Mouse (Mus musculus) thymus, postnatal 14 days (tissue): ENCODE measurements around the gene Tmem231.
"Not testable (repeated sequence)": the region's sequence is repeated elsewhere in the genome, so short reads cannot be mapped to it uniquely, and the experiment has no call there.

Source experiments
- DNase-seq: peaks from one replicate; pipeline ENCODE4 v3.0.0; 2021

Tmem231 gene

DNA sequence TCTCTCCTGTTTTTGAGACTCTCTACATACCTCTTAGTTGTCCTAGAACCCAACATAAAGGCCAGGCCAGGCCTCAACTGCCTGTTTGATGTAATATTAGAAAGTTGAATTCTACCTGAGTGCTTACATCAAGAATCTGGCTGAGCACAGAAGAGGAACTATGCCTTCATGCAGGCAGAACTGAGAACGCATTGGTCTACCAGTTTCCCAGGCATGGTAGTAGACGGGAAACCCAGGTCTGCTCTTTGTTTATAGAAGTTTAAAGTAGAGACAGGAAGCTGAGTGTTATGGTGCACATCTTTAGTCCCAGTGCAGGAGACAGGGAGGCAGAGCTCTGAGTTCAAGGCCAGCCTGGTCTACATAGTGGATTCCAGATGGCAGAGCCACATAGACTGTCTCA is 13.5 kb upstream of the Tmem231 start:
- DNase-seq, result no peak

DNA sequence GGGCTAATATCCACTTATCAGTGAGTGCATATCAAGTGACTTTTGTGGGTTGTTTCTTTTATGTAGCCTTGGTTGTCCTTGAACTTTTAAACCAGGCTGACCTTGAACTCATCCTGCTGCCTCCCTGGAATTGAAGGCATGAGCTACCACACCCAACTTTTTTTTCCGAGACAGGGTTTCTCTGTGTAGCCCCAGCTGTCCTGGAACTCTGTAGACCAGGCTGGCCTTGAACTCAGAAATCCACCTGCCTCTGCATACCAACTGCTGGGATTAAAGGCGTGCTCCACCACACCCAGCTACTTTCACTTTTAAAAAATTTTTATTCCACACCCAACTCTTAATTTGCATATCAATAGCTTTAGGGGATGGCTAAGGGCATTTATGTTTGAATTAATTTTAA is 9.9 kb upstream of the Tmem231 start:
- no peak for DNase-seq

GRCm38 (mm10) chr8:111941101-111941454 is 7.4 kb upstream of the Tmem231 start:
- DNase-seq, result peak; percentile 69

DNA sequence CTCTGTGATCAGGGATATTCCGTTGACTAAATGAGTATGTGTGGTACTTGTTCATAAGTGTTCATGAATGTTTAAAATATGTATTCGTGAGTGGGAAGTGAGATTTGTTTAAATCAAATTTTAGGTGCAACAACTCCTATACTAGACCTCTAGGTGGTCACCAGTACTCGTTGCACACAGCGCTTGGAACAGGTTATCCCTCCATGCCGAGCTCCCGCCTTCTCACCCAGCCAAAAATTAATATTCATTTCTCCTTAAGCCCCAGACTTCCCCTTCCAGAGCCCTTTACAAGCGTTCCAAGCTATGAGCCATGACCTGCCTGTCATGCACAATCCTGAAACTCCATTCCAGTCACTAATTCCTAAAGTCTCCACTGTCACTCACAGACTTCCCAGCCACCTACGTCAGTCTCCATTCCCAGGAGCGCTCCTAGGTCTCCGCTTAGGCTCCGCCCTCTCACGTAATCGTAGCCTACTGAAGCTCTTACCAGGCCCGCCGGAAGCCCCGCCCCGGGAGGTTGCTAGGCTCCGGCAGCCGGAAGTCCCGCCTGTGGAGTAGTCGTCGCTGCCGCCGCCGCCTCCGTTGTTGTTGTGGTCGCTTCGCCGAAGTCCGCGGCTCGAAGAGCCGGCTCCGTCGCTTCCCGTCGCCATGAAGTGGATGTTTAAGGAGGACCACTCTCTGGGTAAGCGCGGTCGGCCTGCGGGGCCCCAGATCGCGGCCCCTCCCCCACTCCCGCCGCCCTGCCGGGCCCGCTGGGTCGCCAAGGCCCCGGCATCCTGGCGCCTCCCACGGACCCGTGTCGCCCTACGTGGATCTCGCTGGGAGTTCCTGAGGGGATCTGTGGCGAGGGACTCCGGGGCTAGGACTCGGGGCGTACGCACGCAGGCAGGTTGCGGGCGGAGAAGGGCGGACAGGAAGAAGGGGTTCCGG is 6.8 kb upstream of the Tmem231 start, which contains the start of gene Gabarapl2:
Gabarapl2 (plus strand) TSS at position 533 of the 930 bp plus-strand sequence.
- peak; percentile 96 for DNase-seq

DNA sequence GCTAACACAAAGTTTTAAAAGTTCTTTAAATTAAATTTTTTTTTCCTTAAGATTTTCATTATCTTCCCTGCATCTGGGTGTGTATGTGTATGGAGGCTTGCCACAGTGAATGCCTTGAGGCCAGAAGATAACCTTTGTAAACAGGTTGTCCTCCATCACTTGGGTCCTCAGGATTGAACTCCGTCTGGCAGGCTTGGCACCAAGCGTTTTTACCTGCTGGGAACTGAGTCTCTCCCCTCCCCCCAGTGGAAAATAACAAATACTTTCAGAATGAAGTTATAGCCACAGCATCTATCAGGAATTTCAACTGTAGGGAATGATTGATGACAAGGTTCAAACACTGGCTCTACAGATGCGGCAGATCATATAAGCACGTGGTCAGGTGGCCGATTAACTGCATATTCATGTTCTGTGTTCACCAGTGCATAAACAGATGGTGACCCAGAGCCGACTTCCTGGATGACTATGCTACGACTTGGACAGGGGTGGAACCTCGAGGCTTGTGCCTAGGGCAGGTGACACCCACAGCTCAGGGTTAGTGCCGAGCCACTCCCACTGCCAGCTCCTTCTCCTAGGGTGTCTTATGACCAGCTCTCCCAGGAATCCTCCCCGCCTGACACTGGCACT is 5.9 kb upstream of the Tmem231 start:
- peak; percentile 30 for DNase-seq

DNA sequence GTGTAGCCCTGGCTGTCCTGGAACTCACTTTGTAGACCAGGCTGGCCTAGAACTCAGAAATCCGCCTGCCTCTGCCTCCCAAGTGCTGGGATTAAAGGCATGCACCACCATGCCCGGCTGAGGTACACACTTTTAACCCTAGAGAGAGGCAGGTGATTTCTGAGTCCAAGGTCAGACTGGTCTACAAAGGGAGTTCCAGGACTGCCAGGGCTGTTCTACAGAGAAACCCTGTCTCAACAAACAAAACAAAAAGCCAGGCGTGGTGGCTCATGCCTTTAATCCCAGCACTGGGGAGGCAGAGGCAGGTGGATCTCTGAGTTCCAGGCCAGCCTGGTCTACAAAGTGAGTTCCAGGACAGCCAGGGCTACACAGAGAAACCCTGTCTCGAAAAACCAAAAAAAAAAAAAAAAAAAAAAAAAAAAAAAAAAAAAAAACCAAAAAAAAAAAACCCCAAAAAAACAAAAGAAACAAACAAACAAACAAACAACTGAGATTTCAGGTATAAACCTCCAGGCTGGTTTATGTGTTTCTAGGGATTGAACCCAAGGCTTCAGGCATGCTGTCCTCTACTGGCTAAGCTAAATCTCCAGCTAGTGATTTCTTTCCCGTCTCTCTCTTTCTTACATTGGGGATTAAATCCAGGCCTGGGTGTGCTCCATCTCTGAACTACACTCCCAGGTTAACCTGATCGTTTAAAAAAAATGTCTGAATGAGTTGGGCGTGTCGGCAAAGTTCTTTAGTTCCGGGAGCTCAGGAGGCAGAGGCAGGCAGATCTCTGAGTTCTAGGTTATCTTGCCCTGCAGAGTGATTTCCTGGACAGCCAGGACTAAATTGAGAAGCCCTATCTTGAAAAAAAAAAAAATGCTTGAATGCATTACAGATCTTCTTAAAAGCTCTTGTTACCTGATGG is 4.7 kb upstream of the Tmem231 start:
- DNase-seq, result not testable (repeated sequence)

- DNase-seq, result no peak
Measured at GRCm38 (mm10) chr8:111937184-111937583, 3.5 kb upstream of the Tmem231 start.

DNA sequence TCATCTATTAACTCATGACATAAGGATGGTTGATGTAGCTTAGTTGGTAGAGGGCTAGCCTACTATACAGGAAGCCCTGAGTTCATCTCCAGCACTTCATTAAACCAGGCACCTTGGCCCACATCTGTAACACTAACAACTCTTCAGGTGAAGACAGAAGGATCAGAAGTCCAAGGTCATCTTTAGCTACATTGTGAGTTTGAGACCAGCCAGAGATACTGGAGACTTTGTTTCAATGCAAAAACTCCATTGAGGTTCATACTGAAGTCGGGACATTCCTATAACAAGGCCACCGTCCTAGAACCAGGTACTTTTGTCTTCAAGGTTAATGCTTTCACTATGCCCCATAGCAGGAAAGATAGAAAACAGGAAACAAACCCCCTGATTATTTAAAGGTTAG is 520 bp upstream of the Tmem231 start:
- no peak for DNase-seq

DNA sequence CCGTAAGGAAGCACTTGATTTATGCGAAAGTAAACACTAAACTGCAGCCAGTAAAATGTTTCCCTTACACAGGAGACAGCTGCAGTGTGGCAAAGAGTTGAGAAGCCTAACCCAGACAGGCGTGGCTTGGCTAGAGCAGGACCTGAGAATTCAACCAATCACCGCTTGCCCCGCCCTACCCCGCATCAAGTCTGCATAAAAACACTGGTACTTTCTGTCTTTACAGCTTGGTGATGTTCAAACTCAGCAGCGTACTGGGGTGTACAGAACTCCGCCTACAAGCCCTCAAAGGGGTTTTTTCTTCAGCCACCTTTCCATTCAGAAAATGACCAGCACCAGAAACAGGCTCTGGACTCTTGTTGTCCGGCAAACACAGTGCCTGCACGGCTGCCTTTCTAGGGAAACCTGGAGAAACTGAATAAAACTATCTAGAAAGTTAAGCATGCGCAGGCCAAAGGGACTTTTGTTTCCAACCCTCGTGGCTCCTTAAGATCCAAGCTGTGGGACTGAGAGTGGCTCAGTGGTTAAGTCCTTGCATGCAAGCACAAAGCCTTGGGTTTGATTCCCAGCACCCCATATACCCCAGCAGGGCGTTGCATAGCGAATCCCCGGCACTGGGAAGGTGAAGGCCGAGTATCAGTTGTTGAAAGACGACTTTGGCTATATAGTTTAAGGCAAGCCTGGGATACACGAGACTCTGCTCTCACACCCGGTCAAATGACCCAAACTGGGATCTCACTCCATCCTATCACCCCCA is 923 bp downstream of the Tmem231 start:
- DNase-seq, result peak; percentile 25

GRCm38 (mm10) chr8:111931721-111932120 is 2.0 kb downstream of the Tmem231 start:
- no peak for DNase-seq

DNA sequence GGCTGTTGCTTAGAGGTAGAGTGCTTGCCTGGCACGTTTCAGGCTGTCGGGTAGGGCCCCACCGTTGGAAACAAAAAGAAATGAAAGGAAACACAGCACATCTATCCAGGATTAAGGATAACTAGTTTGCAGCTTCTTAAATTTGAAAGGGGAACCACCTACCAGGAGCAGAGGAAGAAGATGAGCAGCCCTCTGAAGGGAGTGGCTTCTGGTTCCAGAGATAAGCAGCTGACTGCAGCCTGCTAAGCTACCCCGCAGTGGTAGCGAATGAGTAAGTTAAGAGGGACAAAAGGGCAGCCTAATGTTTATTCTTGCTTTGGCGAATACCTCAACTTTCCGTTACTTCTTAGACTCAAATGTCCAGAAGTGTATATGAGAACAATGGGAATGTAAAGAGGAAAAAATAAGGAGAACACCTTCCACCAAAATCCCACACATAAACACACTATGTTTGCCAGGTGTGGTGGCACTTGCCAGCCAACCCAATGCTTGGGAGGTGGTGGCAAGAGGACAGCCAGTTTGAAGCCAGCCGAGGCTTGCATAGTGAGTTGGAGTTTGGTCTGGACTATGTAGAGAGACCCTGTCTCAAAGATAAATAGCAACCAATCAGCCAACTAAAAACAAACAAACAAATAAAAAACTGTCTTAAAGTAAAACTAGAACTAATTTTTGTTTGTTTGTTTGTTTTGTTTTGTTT is 3.9 kb downstream of the Tmem231 start:
- no peak for DNase-seq

DNA sequence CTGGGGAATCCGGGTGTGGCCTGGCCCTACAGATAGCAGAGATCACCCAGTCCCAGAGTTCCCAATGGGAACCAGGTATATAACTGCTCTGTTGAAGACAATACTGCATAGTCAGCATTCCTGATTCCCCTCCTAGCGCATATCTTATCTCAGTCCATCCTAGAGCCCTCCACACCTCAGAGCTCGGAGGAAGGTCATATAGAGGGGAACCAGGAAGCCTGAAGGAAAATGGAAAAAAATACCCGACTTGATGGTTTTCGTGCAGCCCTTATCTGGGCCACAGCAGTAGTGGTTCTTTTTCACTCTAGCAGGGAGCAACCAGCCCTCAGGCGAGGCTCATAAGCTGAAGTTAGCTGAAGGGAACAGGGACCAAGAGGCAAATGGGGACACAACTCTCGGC is 8.7 kb downstream of the Tmem231 start:
- no peak for DNase-seq

DNA sequence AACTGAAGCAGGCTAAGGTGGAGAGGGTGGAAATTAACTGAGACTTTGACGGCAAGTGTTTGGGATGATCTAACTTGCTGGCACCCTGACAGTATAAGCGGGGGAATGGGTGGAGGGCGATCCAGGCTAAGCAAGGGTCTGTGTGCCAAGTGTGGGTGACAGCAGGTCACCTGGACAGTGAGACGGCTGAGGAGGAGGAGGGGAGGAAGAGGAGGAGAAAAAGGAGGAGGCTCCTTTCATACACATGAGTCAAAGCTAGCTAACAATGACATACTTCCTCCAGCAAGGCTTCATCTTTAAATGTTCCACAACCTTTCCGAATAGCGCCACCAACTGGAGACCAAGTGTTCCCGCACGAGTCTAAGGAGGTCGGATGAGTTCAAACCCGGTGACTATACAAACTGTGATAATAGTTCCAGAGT is 10.3 kb downstream of the Tmem231 start:
- peak; percentile 57 for DNase-seq

GRCm38 (mm10) chr8:111920971-111921370 is 12.7 kb downstream of the Tmem231 start:
- no peak for DNase-seq

DNA sequence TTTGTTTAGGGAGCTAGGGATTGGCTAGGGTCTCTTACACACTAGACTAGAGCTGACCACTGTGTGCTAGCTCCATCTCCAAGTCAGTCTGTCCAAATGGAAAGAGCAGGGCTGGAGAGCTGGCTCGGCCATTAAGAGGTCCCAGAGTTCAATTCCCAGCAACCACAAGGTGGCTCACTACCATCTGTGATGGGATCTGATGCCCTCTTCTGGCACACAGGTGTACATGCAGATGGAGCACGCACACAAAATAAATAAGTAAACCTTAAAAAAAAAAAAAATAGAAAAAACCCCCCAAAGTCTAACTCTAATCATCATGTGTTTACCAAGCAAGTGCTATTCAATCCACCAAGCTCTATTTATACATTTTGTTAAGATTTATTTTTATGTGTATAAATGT is 14.0 kb downstream of the Tmem231 start:
- peak; percentile 20 for DNase-seq

DNA sequence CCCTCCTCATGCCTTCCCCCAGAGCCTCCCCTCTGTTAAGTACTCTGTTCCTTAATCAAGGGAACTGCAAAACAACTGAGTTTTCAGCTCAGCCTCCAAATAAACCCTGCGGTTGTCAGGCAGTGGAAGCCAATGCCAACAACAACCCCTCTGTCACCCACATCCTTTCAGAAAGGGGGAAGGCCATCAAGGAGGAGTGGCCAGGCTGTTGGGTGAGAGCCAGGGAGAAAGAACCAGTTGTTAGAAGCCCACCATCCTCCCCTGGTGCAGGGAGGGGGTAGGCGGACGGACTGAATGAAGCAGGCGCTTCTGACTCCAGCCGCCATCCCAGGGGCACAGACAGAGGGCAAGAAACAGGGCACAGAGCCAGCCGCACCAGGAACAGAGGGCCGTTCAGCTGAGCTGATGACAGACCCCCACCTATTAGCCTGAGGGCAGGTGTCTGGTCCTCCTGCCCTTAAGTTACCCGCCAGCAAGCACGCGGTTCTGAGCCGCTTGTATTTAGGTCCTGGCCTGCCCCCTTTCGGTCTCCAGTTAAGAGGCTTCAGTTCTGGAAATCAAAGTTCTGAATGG is 20.7 kb downstream of the Tmem231 start:
- DNase-seq, result no peak

DNA sequence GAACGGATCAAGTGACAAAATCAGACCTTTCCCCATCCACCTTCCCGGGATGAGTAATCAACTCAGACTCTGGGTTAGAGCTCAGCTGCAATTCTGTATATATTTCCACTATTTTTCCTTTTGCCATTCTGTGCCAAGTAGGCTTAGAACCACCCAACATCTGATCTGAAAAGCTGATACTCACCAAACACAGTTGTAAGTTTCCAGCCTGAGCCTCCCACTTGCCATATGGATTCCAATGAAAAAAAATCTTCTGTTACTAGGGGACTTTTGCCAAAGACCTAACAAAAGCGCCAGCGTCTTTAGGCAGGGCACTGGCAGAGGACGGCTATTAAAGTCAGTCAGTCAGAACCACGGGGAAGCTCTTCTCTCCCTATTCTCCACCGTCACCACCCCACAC is 22.1 kb downstream of the Tmem231 start:
- DNase-seq, result no peak

DNA sequence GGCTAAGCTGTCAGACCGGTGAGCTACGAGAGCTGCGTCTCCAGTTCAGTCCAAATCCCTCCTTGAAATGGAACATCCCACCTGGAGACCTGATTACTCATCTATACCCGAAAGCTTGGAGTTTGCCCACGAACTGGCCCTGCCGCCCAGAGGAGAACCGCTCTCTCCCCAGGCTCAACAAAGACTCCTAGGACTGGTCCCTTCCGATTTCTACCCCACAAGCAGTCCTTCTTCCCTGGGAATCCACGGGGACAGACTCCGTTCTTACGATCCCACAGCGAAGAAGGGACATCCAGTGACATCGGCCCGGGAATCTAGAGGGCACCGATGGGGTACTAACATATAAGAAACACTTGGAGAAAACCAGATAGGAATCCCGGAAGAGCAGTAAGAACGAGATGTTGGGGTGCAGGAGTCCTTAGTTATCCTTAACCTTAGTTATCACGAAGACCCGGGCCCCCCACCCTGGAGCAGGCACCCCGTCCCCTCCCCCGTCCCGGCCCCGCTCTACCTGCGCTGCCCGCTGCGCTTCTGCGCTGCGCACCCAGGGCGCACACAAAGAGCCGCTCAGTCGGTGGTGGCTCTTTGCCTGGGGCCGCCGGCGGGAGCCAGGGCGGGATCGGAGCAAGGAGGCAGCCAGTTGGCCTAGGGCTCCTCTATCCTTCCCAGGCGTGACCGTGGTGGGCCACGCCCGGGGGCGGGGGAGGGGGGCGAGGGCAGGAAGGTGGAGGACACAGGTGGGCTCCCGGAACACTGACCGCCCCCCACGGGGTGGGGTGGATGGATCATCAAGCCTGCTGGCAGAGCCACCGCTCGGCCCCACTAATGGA is 23.8 kb downstream of the Tmem231 start, which contains the start of gene Chst5:
Chst5 (minus strand) TSS at position 827 of the 830 bp plus-strand sequence.
- no peak for DNase-seq

DNA sequence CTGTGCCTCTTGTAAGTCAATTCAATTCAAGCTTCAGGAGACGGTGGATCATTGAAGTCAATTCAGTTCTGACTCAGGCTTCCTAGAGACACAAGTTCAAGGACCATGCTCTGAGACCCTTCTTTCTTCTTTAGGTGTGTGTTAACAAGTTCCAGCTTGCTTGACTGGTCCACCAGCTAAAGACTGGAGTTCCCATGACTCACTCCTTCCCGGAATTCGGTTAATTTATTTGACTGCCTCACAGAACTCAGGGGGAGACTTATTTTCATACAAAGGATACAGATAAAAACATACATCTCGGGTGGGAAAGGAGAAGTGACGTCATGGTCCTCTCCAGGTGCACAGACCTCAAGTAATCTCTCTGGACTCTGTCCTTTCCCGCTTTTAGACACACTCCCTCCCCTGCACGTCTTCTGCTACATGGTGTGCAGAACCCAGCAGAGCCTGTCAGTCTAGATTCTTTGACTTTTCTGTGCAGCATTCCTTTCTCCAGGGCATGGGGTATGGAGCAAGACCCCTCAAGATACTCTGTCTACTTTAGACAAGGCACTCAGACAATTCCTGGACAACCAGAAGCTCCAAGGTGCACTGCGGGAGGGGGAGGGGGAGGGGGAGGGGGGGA is 28.1 kb downstream of the Tmem231 start:
- no peak for DNase-seq

DNA sequence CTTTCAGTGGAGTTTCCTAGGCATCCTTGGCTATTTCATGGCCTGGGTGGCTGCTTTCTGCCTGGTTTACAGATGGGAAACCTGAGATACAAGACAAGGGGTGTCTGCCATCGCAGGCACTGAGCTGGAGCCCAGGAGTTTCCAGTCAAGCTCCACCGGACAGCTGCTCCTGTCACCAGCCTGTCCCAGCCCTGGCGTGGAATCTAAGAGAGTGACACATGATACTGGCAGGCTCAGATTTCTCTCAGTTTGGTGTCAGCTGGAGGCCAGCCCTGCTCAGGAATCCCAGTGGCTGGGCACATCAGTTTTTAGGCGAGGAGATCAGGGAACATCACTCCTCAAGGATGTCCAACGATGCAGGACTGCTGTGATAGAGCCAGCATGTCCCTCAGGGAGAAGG is 31.6 kb downstream of the Tmem231 start:
- no peak for DNase-seq
